Mouse (Mus musculus) stomach, adult 2 months (tissue): ENCODE results near the gene Itprip. TPM values are rescaled to one million over a fixed set of nuclear protein-coding genes. Genes with fewer than 3 reads are reported as not detected.

Experiments used
- polyA plus RNA-seq: library from polyadenylated mRNA; depleted of rRNA; stranded (reverse); fragments of >200 nt; gene quantifications from 2 replicates; pipeline ENCODE4 v1.2.3, GENCODE M21; 2012; rRNA removed

Itprip gene
- 4.3 and 5.7 TPM in 2 replicates for polyA plus RNA-seq

GRCm38 (mm10) chr19:47919126-47919965, at the start of gene Itprip, which contains the start of gene Cfap43:
Itprip (minus strand) TSS chr19:47919299.
Cfap43 (minus strand) TSS chr19:47919287.

GRCm38 (mm10) chr19:47937443-47938406, 18.6 kb upstream of the Itprip start, which contains the start of gene Cfap58:
Cfap58 (plus strand) TSS chr19:47937675.

GRCm38 (mm10) chr19:47865353-47865947, 53.6 kb downstream of the Itprip start, which contains the start of gene Gsto2:
Gsto2 (plus strand) TSS chr19:47865534.

GRCm38 (mm10) chr19:47854796-47855783, 64.0 kb downstream of the Itprip start, which contains the start of gene Gsto1:
Gsto1 (plus strand) TSS chr19:47854970.

Other genes starting within 250 kb of the Itprip start
- 11.9 and 20.6 TPM in 2 replicates for gene Col17a1, start 227.2 kb downstream of the Itprip start, polyA plus RNA-seq
- 16.3 and 19.1 TPM in 2 replicates for gene Sfr1, start 187.6 kb downstream of the Itprip start, polyA plus RNA-seq
- gene Gsto1, start 64.3 kb downstream of the Itprip start, polyA plus RNA-seq = 590 and 598 TPM in 2 replicates
- 0.44 and 0.98 TPM in 2 replicates for gene Gsto2, start 53.8 kb downstream of the Itprip start, polyA plus RNA-seq
- gene Cfap43, start within 50 bp of the Itprip start, polyA plus RNA-seq = 0.11 and 0.88 TPM in 2 replicates
- gene Cfap58, start 18.4 kb upstream of the Itprip start, polyA plus RNA-seq = not detected in 2 replicates